Mouse (Mus musculus): ENCODE data around the gene Capsl. TPM values are rescaled to one million over a fixed set of nuclear protein-coding genes. Genes with fewer than 3 reads are reported as not detected.

The Capsl gene
- polyA plus RNA-seq, 1 experiment = not detected

DNA sequence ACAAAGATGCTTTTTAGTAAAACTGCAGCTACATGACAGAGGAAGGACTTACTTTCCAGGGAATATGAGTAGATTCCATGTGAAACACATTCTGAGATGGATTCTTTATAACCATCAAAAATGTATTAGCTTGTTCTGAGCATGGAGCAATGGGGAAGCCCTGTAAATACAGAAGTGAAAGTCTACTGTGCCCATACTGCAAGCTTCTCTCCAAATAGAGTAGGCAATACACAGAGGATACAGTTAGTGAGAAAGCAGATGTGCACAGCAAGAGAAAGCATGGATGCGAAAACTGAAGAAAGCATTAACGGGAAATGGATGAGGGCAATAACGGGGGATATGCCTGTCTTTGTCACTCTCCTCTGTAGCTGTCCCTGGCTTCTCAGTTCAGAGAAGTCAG is 6.0 kb upstream of the Capsl start:
- Histone ChIP-seq H3K79me2 (ENCODE audit: control insufficient read depth, insufficient read depth) (no peaks in the 10 kb centered on the region), H3K27me3 (ENCODE audit: control insufficient read depth, insufficient read depth, insufficient read length) (no peaks in the 10 kb centered on the region), H3ac (ENCODE audit: control insufficient read depth, insufficient read length) (no peak overlapping the region), H3K36me3 (ENCODE audit: control insufficient read depth, insufficient read depth) (no peaks in the 10 kb centered on the region), H3K4me2 (ENCODE audit: low read depth) (no peak overlapping the region), H3K4me3 (no peak overlapping the region)
- no peak for TF ChIP-seq POLR2A (IDR thresholded peaks at IDR 0.05; ENCODE audit: insufficient read length, low read depth)
- TF ChIP-seq TCF3 (IDR thresholded peaks at IDR 0.05; ENCODE audit: insufficient read length, low read depth) = no peak
- no peak for TF ChIP-seq SRF (IDR thresholded peaks at IDR 0.05; ENCODE audit: control insufficient read depth, insufficient read length, low read depth)
- TF ChIP-seq TCF12 (IDR thresholded peaks at IDR 0.05; ENCODE audit: insufficient read depth, poor library complexity, severe bottlenecking) = no peak
- TF ChIP-seq E2F4 (IDR thresholded peaks at IDR 0.05; ENCODE audit: insufficient read depth) = no peak
- TF ChIP-seq REST (IDR thresholded peaks at IDR 0.05; ENCODE audit: insufficient read depth, insufficient read length) = no peak
- no peak for TF ChIP-seq MYOD1 (IDR thresholded peaks at IDR 0.05; ENCODE audit: control insufficient read depth in 1 of 3, insufficient read length in 2 of 3, low read depth in 2 of 3)
- TF ChIP-seq CEBPB (IDR thresholded peaks at IDR 0.05; ENCODE audit: insufficient read depth, poor library complexity, severe bottlenecking) = no peak
- no peak for TF ChIP-seq USF1 (IDR thresholded peaks at IDR 0.05; ENCODE audit: low read depth)
- TF ChIP-seq MYOG (IDR thresholded peaks at IDR 0.05; ENCODE audit: control insufficient read depth in 1 of 3, insufficient read depth in 1 of 3, insufficient read length in 2 of 3, low read depth in 2 of 3) = no peak
- TF ChIP-seq MAX (IDR thresholded peaks at IDR 0.05; ENCODE audit: low read depth) = no peak
- TF ChIP-seq POLR2AphosphoS2 (IDR thresholded peaks at IDR 0.05; ENCODE audit: insufficient read length, low read depth) = no peak

DNA sequence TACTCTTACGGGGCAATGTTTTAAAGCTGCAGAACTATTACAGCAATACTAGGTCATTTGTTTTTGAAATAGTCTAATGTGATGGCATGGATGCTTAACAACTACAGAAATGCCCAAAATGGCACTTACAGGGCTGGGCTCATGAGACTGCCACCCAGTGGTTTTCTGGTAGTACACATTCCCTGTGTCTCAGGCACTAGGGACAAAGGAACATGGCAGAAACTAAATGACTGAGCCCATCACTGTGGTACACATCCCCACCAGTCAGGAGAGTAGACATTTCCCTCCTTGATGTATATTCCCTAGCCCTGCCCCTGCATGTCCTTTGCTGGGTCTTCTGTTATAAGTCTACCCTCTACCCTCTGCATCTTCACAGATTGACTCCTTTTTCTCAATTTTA is 16.2 kb downstream of the Capsl start:
- H3K4me2 ChIP-seq (ENCODE audit: low read depth) = no peak overlapping the region
- no peaks in the 10 kb centered on the region for H3K79me2 ChIP-seq (ENCODE audit: control insufficient read depth, insufficient read depth)
- TF ChIP-seq POLR2A (IDR thresholded peaks at IDR 0.05; ENCODE audit: insufficient read length, low read depth) (no peak), SRF (IDR thresholded peaks at IDR 0.05; ENCODE audit: control insufficient read depth, insufficient read length, low read depth) (no peak), TCF12 (IDR thresholded peaks at IDR 0.05; ENCODE audit: insufficient read depth, poor library complexity, severe bottlenecking) (no peak), REST (IDR thresholded peaks at IDR 0.05; ENCODE audit: insufficient read depth, insufficient read length) (no peak), MAX (IDR thresholded peaks at IDR 0.05; ENCODE audit: low read depth) (no peak), CEBPB (IDR thresholded peaks at IDR 0.05; ENCODE audit: insufficient read depth, poor library complexity, severe bottlenecking) (no peak), USF1 (IDR thresholded peaks at IDR 0.05; ENCODE audit: low read depth) (no peak)
- H3ac ChIP-seq (ENCODE audit: control insufficient read depth, insufficient read length) = no peak overlapping the region
- H3K36me3 ChIP-seq (ENCODE audit: control insufficient read depth, insufficient read depth) = no peaks in the 10 kb centered on the region
- no peak overlapping the region for H3K4me3 ChIP-seq
- no peaks in the 10 kb centered on the region for H3K27me3 ChIP-seq (ENCODE audit: control insufficient read depth, insufficient read depth, insufficient read length)

DNA sequence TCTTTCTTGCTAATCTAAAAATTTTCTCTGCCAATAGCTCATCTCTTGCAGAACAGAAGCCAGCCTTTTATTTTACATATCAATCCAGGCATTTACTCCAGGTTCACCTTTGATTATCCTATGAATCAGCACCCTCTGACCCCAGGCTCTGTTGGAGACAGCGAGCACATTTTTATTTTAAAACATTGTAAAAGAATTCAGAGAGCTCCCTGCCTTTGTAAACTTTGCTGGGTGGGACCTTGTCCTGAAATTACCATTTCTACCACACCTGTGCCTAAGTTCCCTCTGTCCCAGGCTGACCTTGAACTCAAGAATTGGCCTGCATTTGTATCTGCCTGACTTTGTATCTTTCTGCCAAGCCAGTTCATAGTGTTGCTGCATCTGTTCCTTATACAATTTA is 17.0 kb downstream of the Capsl start:
- no peak overlapping the region for H3ac ChIP-seq (ENCODE audit: control insufficient read depth, insufficient read length)

DNA sequence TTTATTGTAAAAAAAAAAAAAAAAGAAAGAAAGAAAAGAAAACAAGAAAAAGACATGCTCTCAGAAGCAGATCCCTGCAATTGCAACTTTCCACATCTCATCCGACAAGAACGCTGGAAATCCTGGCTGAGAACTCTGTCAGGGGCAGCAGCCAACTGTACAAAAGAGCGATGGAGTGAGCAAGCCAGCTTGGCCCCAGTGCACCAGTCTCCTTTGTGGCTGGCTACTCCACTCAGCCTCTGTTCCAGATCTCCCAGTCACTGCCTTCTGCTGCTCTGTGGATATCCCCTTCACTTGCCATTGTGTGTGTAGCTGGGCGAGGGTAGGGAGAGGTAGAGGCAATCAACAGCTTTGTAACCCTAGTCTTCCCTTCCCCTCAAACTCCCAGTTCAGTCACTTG is 18.4 kb downstream of the Capsl start:
- Histone ChIP-seq H3ac (ENCODE audit: control insufficient read depth, insufficient read length) (no peak overlapping the region), H3K36me3 (ENCODE audit: control insufficient read depth, insufficient read depth) (no peaks in the 10 kb centered on the region)

More for the DNA sequence above, 17.0 kb downstream of the Capsl start:
- Histone ChIP-seq H3K4me3 (no peak overlapping the region), H3K79me2 (ENCODE audit: control insufficient read depth, insufficient read depth) (no peaks in the 10 kb centered on the region), H3K36me3 (ENCODE audit: control insufficient read depth, insufficient read depth) (no peaks in the 10 kb centered on the region), H3K27me3 (ENCODE audit: control insufficient read depth, insufficient read depth, insufficient read length) (no peaks in the 10 kb centered on the region), H3K4me2 (ENCODE audit: low read depth) (no peak overlapping the region)
- TF ChIP-seq SRF (IDR thresholded peaks at IDR 0.05; ENCODE audit: control insufficient read depth, insufficient read length, low read depth) = no peak
- no peak for TF ChIP-seq POLR2AphosphoS2 (IDR thresholded peaks at IDR 0.05; ENCODE audit: insufficient read length, low read depth)
- TF ChIP-seq MYOG (IDR thresholded peaks at IDR 0.05; ENCODE audit: control insufficient read depth in 1 of 3, insufficient read depth in 1 of 3, insufficient read length in 2 of 3, low read depth in 2 of 3) = no peak
- TF ChIP-seq CEBPB (IDR thresholded peaks at IDR 0.05; ENCODE audit: insufficient read depth, poor library complexity, severe bottlenecking) = no peak
- TF ChIP-seq TCF3 (IDR thresholded peaks at IDR 0.05; ENCODE audit: insufficient read length, low read depth) = no peak
- TF ChIP-seq POLR2A (IDR thresholded peaks at IDR 0.05; ENCODE audit: insufficient read length, low read depth) = no peak
- no peak for TF ChIP-seq MYOD1 (IDR thresholded peaks at IDR 0.05; ENCODE audit: control insufficient read depth in 1 of 3, insufficient read length in 2 of 3, low read depth in 2 of 3)
- no peak for TF ChIP-seq USF1 (IDR thresholded peaks at IDR 0.05; ENCODE audit: low read depth)
- no peak for TF ChIP-seq E2F4 (IDR thresholded peaks at IDR 0.05; ENCODE audit: insufficient read depth)
- no peak for TF ChIP-seq MAX (IDR thresholded peaks at IDR 0.05; ENCODE audit: low read depth)
- TF ChIP-seq REST (IDR thresholded peaks at IDR 0.05; ENCODE audit: insufficient read depth, insufficient read length) = no peak
- no peak for TF ChIP-seq TCF12 (IDR thresholded peaks at IDR 0.05; ENCODE audit: insufficient read depth, poor library complexity, severe bottlenecking)

More for the DNA sequence above, 18.4 kb downstream of the Capsl start:
- Histone ChIP-seq H3K4me3 (no peak overlapping the region), H3K4me2 (ENCODE audit: low read depth) (no peak overlapping the region), H3K79me2 (ENCODE audit: control insufficient read depth, insufficient read depth) (no peaks in the 10 kb centered on the region), H3K27me3 (ENCODE audit: control insufficient read depth, insufficient read depth, insufficient read length) (no peaks in the 10 kb centered on the region)
- TF ChIP-seq SRF (IDR thresholded peaks at IDR 0.05; ENCODE audit: control insufficient read depth, insufficient read length, low read depth) (no peak), CEBPB (IDR thresholded peaks at IDR 0.05; ENCODE audit: insufficient read depth, poor library complexity, severe bottlenecking) (no peak), MYOG (IDR thresholded peaks at IDR 0.05; ENCODE audit: control insufficient read depth in 1 of 3, insufficient read depth in 1 of 3, insufficient read length in 2 of 3, low read depth in 2 of 3) (no peak), POLR2A (IDR thresholded peaks at IDR 0.05; ENCODE audit: insufficient read length, low read depth) (no peak), REST (IDR thresholded peaks at IDR 0.05; ENCODE audit: insufficient read depth, insufficient read length) (no peak), POLR2AphosphoS2 (IDR thresholded peaks at IDR 0.05; ENCODE audit: insufficient read length, low read depth) (no peak), MAX (IDR thresholded peaks at IDR 0.05; ENCODE audit: low read depth) (no peak), USF1 (IDR thresholded peaks at IDR 0.05; ENCODE audit: low read depth) (no peak), MYOD1 (IDR thresholded peaks at IDR 0.05; ENCODE audit: control insufficient read depth in 1 of 3, insufficient read length in 2 of 3, low read depth in 2 of 3) (no peak), E2F4 (IDR thresholded peaks at IDR 0.05; ENCODE audit: insufficient read depth) (no peak), TCF12 (IDR thresholded peaks at IDR 0.05; ENCODE audit: insufficient read depth, poor library complexity, severe bottlenecking) (no peak), TCF3 (IDR thresholded peaks at IDR 0.05; ENCODE audit: insufficient read length, low read depth) (no peak)

Measured in myocyte (in vitro differentiated cells).